Mouse (Mus musculus) lung, postnatal 4 days (tissue): ENCODE results near the gene 2410141K09Rik.
"Not testable (repeated sequence)": the region's sequence is repeated elsewhere in the genome, so short reads cannot be mapped to it uniquely, and the experiment has no call there.

Experiments
- DNase-seq, 2 experiments: peaks; one replicate each; pipeline ENCODE4 v3.0.0; 2021

Gene 2410141K09Rik

DNA sequence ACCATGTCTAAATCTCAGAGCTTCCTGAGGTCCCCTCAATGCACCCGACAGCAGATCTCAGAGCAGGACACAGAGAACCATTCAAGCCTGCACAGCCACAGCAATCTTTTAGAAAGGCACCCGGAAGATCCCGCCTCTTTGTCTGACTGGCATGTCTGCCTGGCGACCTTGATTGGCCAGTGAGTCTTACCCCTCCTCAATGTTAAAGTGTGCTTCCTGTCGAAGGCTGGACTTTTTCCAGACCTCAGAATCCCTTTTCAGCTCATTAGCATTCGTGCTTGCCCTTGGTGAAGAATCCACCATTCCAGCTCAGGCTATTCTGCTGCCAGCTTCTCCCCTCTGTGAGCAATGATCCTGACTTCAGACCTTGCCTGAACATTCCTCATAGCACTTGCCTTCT, at the start of gene 2410141K09Rik:
Gene 2410141K09Rik (minus strand): TSS at position 101 of the 400 bp plus-strand sequence.
- not testable (repeated sequence) for DNase-seq

GRCm38 (mm10) chr13:66426858-66427257, 14.1 kb downstream of the 2410141K09Rik start:
- DNase-seq = not testable (repeated sequence)

DNA sequence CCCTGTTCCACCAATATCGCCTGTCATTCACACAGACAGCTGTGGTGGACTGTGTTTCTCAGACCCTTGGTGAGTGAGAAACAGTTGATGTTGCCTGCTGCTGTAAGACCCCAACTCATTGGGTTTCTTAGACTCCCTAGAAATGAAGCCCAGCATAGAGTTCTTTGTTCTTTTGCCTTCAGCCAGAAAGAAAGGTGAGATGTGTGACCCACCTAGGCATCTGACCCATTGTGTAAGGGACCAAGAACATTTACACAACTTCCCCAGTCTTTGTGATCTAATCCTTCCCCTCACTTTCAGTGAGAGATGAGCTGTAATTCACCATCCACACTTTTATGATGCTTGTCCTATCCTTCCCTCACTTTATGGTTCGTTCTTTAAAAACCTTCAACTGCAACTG, 26.0 kb downstream of the 2410141K09Rik start:
- not testable (repeated sequence) for DNase-seq
